Mouse (Mus musculus) neural tube, embryonic 15.5 days (tissue): ENCODE results near the gene Msx2. TPM values are rescaled to one million over a fixed set of nuclear protein-coding genes. Genes with fewer than 3 reads are reported as not detected.

Experiments
- ATAC-seq: fragments of 200-750 bp; cut with Nextera tagmentation; 2 replicates; pipeline ENCODE4 v1.8.0; 2017; ENCODE audit warnings: mild to moderate bottlenecking, moderate TSS enrichment, moderate library complexity; ENCODE audit not compliant: low FRiP score
- H3K27ac ChIP-seq: fragments of 300-500 bp; sonication (generic); replicated peaks from 2 replicates; pipeline ENCODE4 v1.5.1; 2015; ENCODE audit warnings: mild to moderate bottlenecking, inconsistent platforms
- H3K27me3 ChIP-seq: fragments of 300-500 bp; sonication (generic); replicated peaks from 2 replicates; pipeline ENCODE4 v1.6.1; 2015; ENCODE audit warnings: inconsistent platforms
- H3K36me3 ChIP-seq: fragments of 300-500 bp; sonication (generic); 2 replicates; pipeline ENCODE4 v1.6.1; 2015; ENCODE audit warnings: inconsistent platforms
- H3K4me1 ChIP-seq: fragments of 300-500 bp; sonication (generic); 2 replicates; pipeline ENCODE4 v1.6.1; 2015; ENCODE audit warnings: inconsistent platforms
- H3K4me2 ChIP-seq: fragments of 300-500 bp; sonication (generic); 2 replicates; pipeline ENCODE4 v1.6.1; 2015; ENCODE audit warnings: inconsistent platforms, mild to moderate bottlenecking, moderate library complexity
- H3K4me3 ChIP-seq: fragments of 300-500 bp; sonication (generic); replicated peaks from 2 replicates; pipeline ENCODE4 v1.5.1; 2015; ENCODE audit warnings: mild to moderate bottlenecking, inconsistent platforms
- H3K9ac ChIP-seq: fragments of 300-500 bp; sonication (generic); replicated peaks from 2 replicates; pipeline ENCODE4 v1.6.1; 2015; ENCODE audit warnings: mild to moderate bottlenecking, inconsistent platforms
- H3K9me3 ChIP-seq: fragments of 300-500 bp; sonication (generic); replicated peaks from 2 replicates; pipeline ENCODE4 v1.6.1; 2016; ENCODE audit warnings: inconsistent platforms
- WGBS: fragments of 180-500 bp; shearing (Covaris S2); methylation state at CpG from one replicate; pipeline ENCODE4 v1.1.7; 2015; ENCODE audit warnings: mixed read lengths; 5-methylcytosine and 5-hydroxymethylcytosine counted together
- polyA plus RNA-seq: library from polyadenylated mRNA; unstranded; fragments of >200 nt; fragmentation: Nextera tagmentation; extraction: Ambion mirVana; gene quantifications from 2 replicates; pipeline ENCODE4 v1.2.1, GENCODE M21; 2015

The Msx2 gene
- 0.82 and 0.88 TPM in 2 replicates for polyA plus RNA-seq

- 0% methylated on average over 38 of the region's 38 CpGs for WGBS
- Histone ChIP-seq H3K27ac (no peak within 1 kb of the TSS), H3K9me3 (no peaks in the 10 kb centered on the region), H3K4me1 (peaks cover 30% of the 10 kb centered on the region), H3K4me2 (peak within 1 kb of the TSS; percentile 75), H3K9ac (peak within 1 kb of the TSS; percentile 27; the same call in 1 of the 2 replicates), H3K27me3 (peaks cover 94% of the 10 kb centered on the region), H3K36me3 (no peaks in the 10 kb centered on the region), H3K4me3 (peak within 1 kb of the TSS; percentile 44)
- ATAC-seq = peak; percentile 86
Measured at GRCm38 (mm10) chr13:53472614-53473124, at the start of gene Msx2. Msx2 (minus strand) TSS chr13:53473074.

- Histone ChIP-seq H3K27me3 (peaks cover 7% of the 10 kb centered on the region; the same call in 1 of the 2 replicates), H3K4me1 (peaks cover 18% of the 10 kb centered on the region), H3K36me3 (no peaks in the 10 kb centered on the region), H3K27ac (no peak overlapping the region), H3K4me3 (no peak overlapping the region), H3K4me2 (no peak overlapping the region), H3K9me3 (no peaks in the 10 kb centered on the region), H3K9ac (no peak overlapping the region)
- 44% methylated on average over 3 of the region's 3 CpGs for WGBS
- no peak for ATAC-seq
Measured at GRCm38 (mm10) chr13:53521468-53521867, 48.6 kb upstream of the Msx2 start.

GRCm38 (mm10) chr13:53520343-53520937, 47.6 kb upstream of the Msx2 start:
- Histone ChIP-seq H3K9ac (no peak overlapping the region), H3K4me3 (no peak overlapping the region), H3K27ac (no peak overlapping the region), H3K4me1 (peaks cover 18% of the 10 kb centered on the region), H3K9me3 (no peaks in the 10 kb centered on the region), H3K27me3 (peaks cover 7% of the 10 kb centered on the region; the same call in 1 of the 2 replicates), H3K4me2 (no peak overlapping the region), H3K36me3 (no peaks in the 10 kb centered on the region)
- no peak for ATAC-seq
- 43% methylated on average over 12 of the region's 12 CpGs for WGBS

- Histone ChIP-seq H3K9ac (no peak overlapping the region), H3K4me1 (peaks cover 18% of the 10 kb centered on the region), H3K4me3 (no peak overlapping the region), H3K27me3 (peaks cover 6% of the 10 kb centered on the region; the same call in 1 of the 2 replicates), H3K4me2 (no peak overlapping the region), H3K27ac (no peak overlapping the region), H3K36me3 (no peaks in the 10 kb centered on the region), H3K9me3 (no peaks in the 10 kb centered on the region)
- ATAC-seq = no peak
- 67% methylated on average over 8 of the region's 8 CpGs for WGBS
Measured at GRCm38 (mm10) chr13:53519727-53520126, 46.9 kb upstream of the Msx2 start.

GRCm38 (mm10) chr13:53518306-53518705, 45.4 kb upstream of the Msx2 start:
- H3K4me2 ChIP-seq = no peak overlapping the region
- H3K4me1 ChIP-seq = peaks cover 18% of the 10 kb centered on the region
- no peaks in the 10 kb centered on the region for H3K27me3 ChIP-seq
- no peaks in the 10 kb centered on the region for H3K9me3 ChIP-seq
- WGBS = 75% methylated on average over 4 of the region's 4 CpGs
- H3K36me3 ChIP-seq = no peaks in the 10 kb centered on the region
- no peak for ATAC-seq
- no peak overlapping the region for H3K9ac ChIP-seq
- no peak overlapping the region for H3K4me3 ChIP-seq
- no peak overlapping the region for H3K27ac ChIP-seq

- H3K4me3 ChIP-seq = no peak overlapping the region
- H3K9me3 ChIP-seq = no peaks in the 10 kb centered on the region
- no peaks in the 10 kb centered on the region for H3K4me1 ChIP-seq
- no peak for ATAC-seq
- no peaks in the 10 kb centered on the region for H3K27me3 ChIP-seq
- H3K4me2 ChIP-seq = no peak overlapping the region
- no peak overlapping the region for H3K27ac ChIP-seq
- H3K36me3 ChIP-seq = no peaks in the 10 kb centered on the region
- no peak overlapping the region for H3K9ac ChIP-seq
Measured at GRCm38 (mm10) chr13:53514574-53514973, 41.7 kb upstream of the Msx2 start.

- Histone ChIP-seq H3K36me3 (no peaks in the 10 kb centered on the region), H3K4me1 (no peaks in the 10 kb centered on the region), H3K27me3 (no peaks in the 10 kb centered on the region), H3K27ac (no peak overlapping the region), H3K4me2 (no peak overlapping the region), H3K9me3 (no peaks in the 10 kb centered on the region), H3K4me3 (no peak overlapping the region), H3K9ac (no peak overlapping the region)
- ATAC-seq = no peak
- WGBS = 72% methylated on average over 2 of the region's 2 CpGs
Measured at GRCm38 (mm10) chr13:53511366-53511765, 38.5 kb upstream of the Msx2 start.

- no peak for ATAC-seq
- Histone ChIP-seq H3K9me3 (no peaks in the 10 kb centered on the region), H3K36me3 (no peaks in the 10 kb centered on the region), H3K27me3 (0 out of 2 replicates have a peak, but pooled peaks cover 3% of the 10 kb centered on the region), H3K4me3 (no peak overlapping the region), H3K4me1 (peaks cover 7% of the 10 kb centered on the region), H3K4me2 (no peak overlapping the region), H3K9ac (no peak overlapping the region), H3K27ac (no peak overlapping the region)
- WGBS = 31% methylated on average over 6 of the region's 6 CpGs
Measured at GRCm38 (mm10) chr13:53502406-53502805, 29.5 kb upstream of the Msx2 start.

- WGBS = 8% methylated on average over 10 of the region's 10 CpGs
- no peak overlapping the region for H3K4me2 ChIP-seq
- H3K36me3 ChIP-seq = no peaks in the 10 kb centered on the region
Measured at GRCm38 (mm10) chr13:53501561-53502253, 28.8 kb upstream of the Msx2 start.

GRCm38 (mm10) chr13:53501057-53501456, 28.2 kb upstream of the Msx2 start:
- ATAC-seq = no peak
- H3K4me2 ChIP-seq = no peak overlapping the region
- H3K9ac ChIP-seq = no peak overlapping the region
- no peaks in the 10 kb centered on the region for H3K36me3 ChIP-seq
- H3K27ac ChIP-seq = no peak overlapping the region
- H3K9me3 ChIP-seq = no peaks in the 10 kb centered on the region
- 28% methylated on average over 3 of the region's 3 CpGs for WGBS
- peaks cover 7% of the 10 kb centered on the region for H3K4me1 ChIP-seq
- no peak overlapping the region for H3K4me3 ChIP-seq
- H3K27me3 ChIP-seq = 0 out of 2 replicates have a peak, but pooled peaks cover 3% of the 10 kb centered on the region

More at GRCm38 (mm10) chr13:53501561-53502253, 28.8 kb upstream of the Msx2 start:
- H3K9me3 ChIP-seq = no peaks in the 10 kb centered on the region
- no peak overlapping the region for H3K9ac ChIP-seq
- no peak for ATAC-seq
- H3K27me3 ChIP-seq = 0 out of 2 replicates have a peak, but pooled peaks cover 3% of the 10 kb centered on the region
- peaks cover 7% of the 10 kb centered on the region for H3K4me1 ChIP-seq
- H3K4me3 ChIP-seq = no peak overlapping the region
- H3K27ac ChIP-seq = no peak overlapping the region

GRCm38 (mm10) chr13:53486512-53486911, 13.6 kb upstream of the Msx2 start:
- Histone ChIP-seq H3K4me1 (no peaks in the 10 kb centered on the region), H3K9ac (no peak overlapping the region), H3K36me3 (no peaks in the 10 kb centered on the region), H3K4me2 (no peak overlapping the region), H3K27me3 (peaks cover 7% of the 10 kb centered on the region; the same call in 1 of the 2 replicates), H3K4me3 (no peak overlapping the region), H3K9me3 (no peaks in the 10 kb centered on the region), H3K27ac (no peak overlapping the region)
- 76% methylated on average over 4 of the region's 4 CpGs for WGBS
- ATAC-seq = no peak

- Histone ChIP-seq H3K4me1 (peaks cover 30% of the 10 kb centered on the region), H3K4me2 (peak overlapping the region; percentile 96), H3K4me3 (peak overlapping the region; percentile 55), H3K27me3 (peaks cover 70% of the 10 kb centered on the region), H3K9ac (peak overlapping the region; percentile 62), H3K36me3 (no peaks in the 10 kb centered on the region), H3K9me3 (no peaks in the 10 kb centered on the region), H3K27ac (no peak overlapping the region)
- WGBS = under 1% methylated on average over 37 of the region's 37 CpGs
- ATAC-seq = peak; percentile 57
Measured at GRCm38 (mm10) chr13:53475701-53476188, 2.9 kb upstream of the Msx2 start.
